ENCODE assay signal across 1 mouse cellular context in the genomic region with DNA sequence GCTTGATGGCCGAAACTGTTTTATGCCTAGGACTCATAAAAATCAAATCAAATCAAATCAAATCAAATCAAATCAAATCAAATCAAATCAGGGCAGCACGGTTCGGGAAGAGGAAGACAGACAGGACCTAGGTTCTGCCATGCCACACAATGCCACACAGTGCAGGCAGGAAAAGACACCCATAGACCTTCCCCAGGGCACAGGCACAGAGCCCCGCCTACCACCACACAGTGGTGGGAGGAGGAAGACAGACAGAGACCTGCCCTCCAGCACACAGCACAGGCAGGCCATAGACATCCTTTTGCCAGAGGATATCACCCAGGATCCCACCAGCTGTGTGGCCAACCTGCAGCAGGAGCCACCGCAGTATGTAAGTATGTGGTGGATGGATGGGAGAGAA.
TF ChIP-seq lines count a peak whose summit lies in the region.

No protein-coding gene starts in this region.

TF ChIP-seq in CH12.LX, 34 proteins besides CTCF, POLR2A, EP300 and RAD21 (continued from another document):
- TF ChIP-seq ZMIZ1 (IDR thresholded peaks at IDR 0.05; ENCODE audit: low read depth, low read length) = no peak
- TF ChIP-seq RCOR1 (conservative IDR thresholded peaks at IDR 0.05; ENCODE audit: low read depth, low read length) = no peak
TF ChIP-seq in CH12.LX: peak in this region for 0.
